Comparison of ENCODE assay signal across 17 mouse cellular contexts in the genomic region with DNA sequence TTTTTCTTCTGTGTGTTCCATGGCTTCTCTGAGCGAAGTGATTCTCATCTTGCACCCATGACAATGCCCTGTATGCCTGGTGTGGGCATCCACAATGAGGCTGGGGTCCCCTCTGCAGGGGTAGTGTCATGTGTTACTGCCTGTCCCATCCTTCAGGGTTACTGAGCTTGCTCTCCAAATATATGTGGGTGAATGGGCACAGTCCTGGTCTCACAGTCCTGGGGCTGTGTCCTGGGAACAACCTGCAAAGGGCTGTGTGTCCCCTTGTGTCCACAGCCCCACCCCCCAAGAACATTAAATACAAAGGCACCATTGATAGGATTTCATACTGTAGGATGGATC.
DNase-seq lines count a peak whose midpoint lies in the region; ATAC-seq and TF ChIP-seq lines count a peak whose summit lies in the region.
"Had no signal": no experiment of that assay in that cellular context is flagged by ENCODE, and none has a peak within 500 bp of the region (broad histone marks: within the 10 kb centered on the region; RNA-seq: fewer than 3 reads in every experiment).

No protein-coding gene starts in this region.

- no peaks in the 10 kb centered on the region for H3K9me3 ChIP-seq in forebrain, embryonic 12.5 days
- H3K9me3 ChIP-seq in forebrain, embryonic 16.5 days (ENCODE audit: control insufficient read depth, low read length) = no peaks in the 10 kb centered on the region
- no peaks in the 10 kb centered on the region for H3K9me3 ChIP-seq in hindbrain, postnatal 0 days (ENCODE audit: low read length)
- no peaks in the 10 kb centered on the region for H3K9me3 ChIP-seq in neural tube, embryonic 12.5 days
- H3K9me3 ChIP-seq: embryonic facial prominence, embryonic 13.5 days; kidney, embryonic 15.5 days; limb, embryonic 10.5 days had no signal

- peaks cover 42% of the 10 kb centered on the region for H3K4me1 ChIP-seq in forebrain, embryonic 12.5 days
- H3K4me1 ChIP-seq in forebrain, embryonic 16.5 days (replicated peaks; ENCODE audit: control insufficient read depth, insufficient read depth, low read length) = peaks cover 21% of the 10 kb centered on the region
- H3K4me1 ChIP-seq in hindbrain, postnatal 0 days (ENCODE audit: insufficient read depth, low read length) = peaks cover 18% of the 10 kb centered on the region; the same call in 1 of the 2 replicates
- H3K4me1 ChIP-seq in neural tube, embryonic 12.5 days = peaks cover 30% of the 10 kb centered on the region
- H3K4me1 ChIP-seq: kidney, embryonic 15.5 days; limb, embryonic 10.5 days had no signal

- H3K4me3 ChIP-seq in forebrain, embryonic 12.5 days (replicated peaks) = no peak overlapping the region
- no peak overlapping the region for H3K4me3 ChIP-seq in forebrain, embryonic 16.5 days (replicated peaks; ENCODE audit: low read length)
- no peak overlapping the region for H3K4me3 ChIP-seq in hindbrain, postnatal 0 days (ENCODE audit: low read length)
- no peak overlapping the region for H3K4me3 ChIP-seq in neural tube, embryonic 12.5 days
- H3K4me3 ChIP-seq: embryonic facial prominence, embryonic 13.5 days; kidney, embryonic 15.5 days; limb, embryonic 10.5 days had no signal

- 57% methylated on average over 1 of the region's 1 CpGs for WGBS in forebrain, embryonic 12.5 days
- 40% methylated on average over 1 of the region's 1 CpGs for WGBS in forebrain, embryonic 16.5 days
- 6% methylated on average over 1 of the region's 1 CpGs for WGBS in hindbrain, postnatal 0 days
- 46% methylated on average over 1 of the region's 1 CpGs for WGBS in neural tube, embryonic 12.5 days

- H3K27ac ChIP-seq in forebrain, embryonic 12.5 days = 0 out of 2 replicates have a peak overlapping the region, but pooled peaks have one; percentile 66
- peak overlapping the region; percentile 80 for H3K27ac ChIP-seq in forebrain, embryonic 16.5 days (ENCODE audit: low read length)
- H3K27ac ChIP-seq in hindbrain, postnatal 0 days = peak overlapping the region; percentile 55; the same call in 1 of the 2 replicates
- no peak overlapping the region for H3K27ac ChIP-seq in neural tube, embryonic 12.5 days
- H3K27ac ChIP-seq: embryonic facial prominence, embryonic 13.5 days; kidney, embryonic 15.5 days; limb, embryonic 10.5 days; liver, embryonic 14.5 days had no signal

- TF ChIP-seq CTCF in hindbrain, postnatal 0 days (IDR thresholded peaks at IDR 0.05; ENCODE audit: low read depth) = no peak

- intact Hi-C loops in left cerebral cortex, postnatal 36 days (cut with DNase I) = no loop called here

- ATAC-seq in forebrain, embryonic 12.5 days (ENCODE audit: low FRiP score) = peak; percentile 63
- no peak; the same call in 1 of the 2 replicates for ATAC-seq in forebrain, embryonic 16.5 days
- peak; percentile 50 for ATAC-seq in hindbrain, postnatal 0 days
- peak; percentile 54 for ATAC-seq in neural tube, embryonic 12.5 days (ENCODE audit: low FRiP score, low read depth)

- H3K27me3 ChIP-seq in forebrain, embryonic 12.5 days = no peaks in the 10 kb centered on the region
- no peaks in the 10 kb centered on the region for H3K27me3 ChIP-seq in forebrain, embryonic 16.5 days (replicated peaks; ENCODE audit: control insufficient read depth, insufficient read depth, low read length)
- no peaks in the 10 kb centered on the region for H3K27me3 ChIP-seq in hindbrain, postnatal 0 days (ENCODE audit: insufficient read depth, low read length)
- no peaks in the 10 kb centered on the region for H3K27me3 ChIP-seq in neural tube, embryonic 12.5 days (replicated peaks)
- H3K27me3 ChIP-seq: embryonic facial prominence, embryonic 13.5 days; kidney, embryonic 15.5 days had no signal

- peak; percentile 9 for DNase-seq in hindbrain, postnatal 0 days (ENCODE audit: low spot score)
- no peak for DNase-seq in left cerebral cortex, postnatal 36 days (ENCODE audit: low spot score in 2 of 2)
- DNase-seq in frontal cortex, postnatal 36 days (ENCODE audit: low spot score in 2 of 2) = no peak
- no peak for DNase-seq in kidney, adult 11 months
- DNase-seq: adrenal gland, adult 2 months; cerebellum, adult 11 months; cerebellum, postnatal 36 days; gastrocnemius, postnatal 36 days; lung, postnatal 14 days had no signal

- no peak overlapping the region for H3K9ac ChIP-seq in forebrain, embryonic 12.5 days
- H3K9ac ChIP-seq in forebrain, embryonic 16.5 days (replicated peaks; ENCODE audit: low read depth, low read length) = no peak overlapping the region
- H3K9ac ChIP-seq in hindbrain, postnatal 0 days (replicated peaks; ENCODE audit: low read length) = no peak overlapping the region
- no peak overlapping the region for H3K9ac ChIP-seq in neural tube, embryonic 12.5 days
- H3K9ac ChIP-seq: embryonic facial prominence, embryonic 13.5 days; kidney, embryonic 15.5 days; liver, embryonic 14.5 days had no signal

- H3K36me3 ChIP-seq in forebrain, embryonic 12.5 days (replicated peaks) = peaks cover 3% of the 10 kb centered on the region; the same call in 1 of the 2 replicates
- H3K36me3 ChIP-seq in forebrain, embryonic 16.5 days (ENCODE audit: control insufficient read depth, insufficient read depth) = 0 out of 2 replicates have a peak, but pooled peaks cover 3% of the 10 kb centered on the region
- no peaks in the 10 kb centered on the region for H3K36me3 ChIP-seq in hindbrain, postnatal 0 days (ENCODE audit: insufficient read depth, low read length)
- peaks cover 3% of the 10 kb centered on the region; the same call in 1 of the 2 replicates for H3K36me3 ChIP-seq in neural tube, embryonic 12.5 days
- H3K36me3 ChIP-seq: embryonic facial prominence, embryonic 13.5 days; G1E; kidney, embryonic 15.5 days; limb, embryonic 10.5 days had no signal

- H3K4me2 ChIP-seq in forebrain, embryonic 12.5 days = peak overlapping the region; percentile 10; the same call in 1 of the 2 replicates
- peak overlapping the region; percentile 24; the same call in 1 of the 2 replicates for H3K4me2 ChIP-seq in forebrain, embryonic 16.5 days (ENCODE audit: low read length)
- no peak overlapping the region for H3K4me2 ChIP-seq in hindbrain, postnatal 0 days (ENCODE audit: low read depth, low read length)
- no peak overlapping the region for H3K4me2 ChIP-seq in neural tube, embryonic 12.5 days (replicated peaks)
- H3K4me2 ChIP-seq: embryonic facial prominence, embryonic 13.5 days; kidney, embryonic 15.5 days had no signal

Comparison
In these comparisons a context has a peak if more than half of its experiments do, and no peak if none do; other contexts are left out.
1. H3K4me2 ChIP-seq: peak in forebrain, embryonic 12.5 days (single experiment) and forebrain, embryonic 16.5 days (single experiment); none in hindbrain, postnatal 0 days (single experiment) and neural tube, embryonic 12.5 days (single experiment).